Mouse (Mus musculus) kidney, postnatal 0 days (tissue): ENCODE data around the gene Glrx5. TPM values are rescaled to one million over a fixed set of nuclear protein-coding genes. Genes with fewer than 3 reads are reported as not detected.

Experiments
- ATAC-seq: fragments of 200-750 bp; cut with Nextera tagmentation; replicated peaks from 2 replicates; pipeline ENCODE4 v1.8.0; 2017; ENCODE audit warnings: low read depth, moderate number of reproducible peaks, moderate TSS enrichment, moderate library complexity; ENCODE audit not compliant: low FRiP score
- DNase-seq: peaks from one replicate; pipeline ENCODE4 v3.0.0-alpha.2; 2016; ENCODE audit warnings: low spot score
- H3K27ac ChIP-seq: fragments of 300-500 bp; sonication (generic); 2 replicates; pipeline ENCODE4 v1.5.1; 2014; ENCODE audit warnings: mild to moderate bottlenecking
- H3K27me3 ChIP-seq: fragments of 300-500 bp; sonication (generic); 2 replicates; pipeline ENCODE4 v1.6.1; 2014; ENCODE audit warnings: low read length, mixed read lengths; ENCODE audit not compliant: insufficient read depth
- H3K36me3 ChIP-seq: fragments of 300-500 bp; sonication (generic); 2 replicates; pipeline ENCODE4 v1.6.1; 2014; ENCODE audit warnings: low read length, mixed read lengths; ENCODE audit not compliant: insufficient read depth
- H3K4me1 ChIP-seq: fragments of 300-500 bp; sonication (generic); replicated peaks from 2 replicates; pipeline ENCODE4 v1.6.1; 2014; ENCODE audit warnings: antibody characterized with exemption, low read length, mixed read lengths; ENCODE audit not compliant: insufficient read depth
- H3K4me2 ChIP-seq: fragments of 300-500 bp; sonication (generic); 2 replicates; pipeline ENCODE4 v1.6.1; 2014; ENCODE audit warnings: mild to moderate bottlenecking, low read length, moderate library complexity, mixed read lengths
- H3K4me3 ChIP-seq: fragments of 300-500 bp; sonication (generic); replicated peaks from 2 replicates; pipeline ENCODE4 v1.5.1; 2014; ENCODE audit warnings: low read depth, low read length
- H3K9ac ChIP-seq: fragments of 300-500 bp; sonication (generic); 2 replicates; pipeline ENCODE4 v1.6.1; 2014; ENCODE audit warnings: low read depth, low read length
- H3K9me3 ChIP-seq: fragments of 300-500 bp; sonication (generic); replicated peaks from 2 replicates; pipeline ENCODE4 v1.6.1; 2016; ENCODE audit warnings: low read length, inconsistent platforms, mixed read lengths
- CTCF ChIP-seq: IDR thresholded peaks from 2 replicates; pipeline ENCODE4 v1.5.1; 2016; ENCODE audit warnings: antibody characterized with exemption, low read depth, mild to moderate bottlenecking, moderate library complexity
- WGBS: fragments of 180-500 bp; shearing (Covaris S2); extraction: QIAGEN DNeasy Blood & Tissue Kit; methylation state at CpG from one replicate; pipeline ENCODE4 v1.1.7; 2014; 5-methylcytosine and 5-hydroxymethylcytosine counted together
- polyA plus RNA-seq: library from polyadenylated mRNA; unstranded; fragments of >200 nt; fragmentation: Nextera tagmentation; extraction: Ambion mirVana; gene quantifications from 2 replicates; pipeline ENCODE4 v1.2.1, GENCODE M21; 2015

The Glrx5 gene
- polyA plus RNA-seq, 1 experiment from 2014 or later = 225 TPM

GRCm38 (mm10) chr12:104997641-104998293 lies 34.7 kb upstream of the Glrx5 start:
- no peaks in the 10 kb centered on the region for H3K27me3 ChIP-seq
- no peak overlapping the region for H3K4me2 ChIP-seq
- WGBS = 81% methylated on average over 10 of the region's 10 CpGs
- no peaks in the 10 kb centered on the region for H3K9me3 ChIP-seq
- H3K36me3 ChIP-seq = no peaks in the 10 kb centered on the region
- no peak overlapping the region for H3K9ac ChIP-seq
- ATAC-seq (no peak), DNase-seq (no peak)
- no peak for TF ChIP-seq CTCF
- peaks cover 15% of the 10 kb centered on the region for H3K4me1 ChIP-seq
- H3K4me3 ChIP-seq = no peak overlapping the region
- H3K27ac ChIP-seq = no peak overlapping the region

DNA sequence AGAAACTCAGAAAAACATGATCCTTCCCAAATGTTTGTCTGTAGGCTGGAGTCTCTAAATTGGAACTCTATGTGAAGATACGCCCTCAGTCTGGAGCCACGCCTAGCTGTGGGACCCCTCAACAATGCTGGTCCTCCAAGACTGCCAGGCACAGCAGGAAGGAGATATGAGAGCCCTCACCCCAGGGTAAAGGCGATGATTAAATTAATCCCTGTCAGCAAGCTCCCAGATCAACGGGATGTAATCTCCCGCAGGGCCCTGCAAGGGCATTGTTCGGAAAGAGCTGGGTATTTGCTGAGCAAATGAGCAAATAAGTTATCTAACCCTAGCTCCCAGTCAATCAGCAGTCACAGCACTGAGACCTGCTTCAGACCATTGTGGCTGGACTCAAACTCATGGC lies 33.9 kb upstream of the Glrx5 start:
- Histone ChIP-seq H3K9me3 (no peaks in the 10 kb centered on the region), H3K4me1 (peaks cover 15% of the 10 kb centered on the region), H3K4me3 (no peak overlapping the region), H3K36me3 (no peaks in the 10 kb centered on the region), H3K9ac (no peak overlapping the region), H3K27ac (no peak overlapping the region), H3K4me2 (no peak overlapping the region), H3K27me3 (no peaks in the 10 kb centered on the region)
- 87% methylated on average over 6 of the region's 6 CpGs for WGBS
- no peak for TF ChIP-seq CTCF
- no peak for ATAC-seq
- DNase-seq = no peak

DNA sequence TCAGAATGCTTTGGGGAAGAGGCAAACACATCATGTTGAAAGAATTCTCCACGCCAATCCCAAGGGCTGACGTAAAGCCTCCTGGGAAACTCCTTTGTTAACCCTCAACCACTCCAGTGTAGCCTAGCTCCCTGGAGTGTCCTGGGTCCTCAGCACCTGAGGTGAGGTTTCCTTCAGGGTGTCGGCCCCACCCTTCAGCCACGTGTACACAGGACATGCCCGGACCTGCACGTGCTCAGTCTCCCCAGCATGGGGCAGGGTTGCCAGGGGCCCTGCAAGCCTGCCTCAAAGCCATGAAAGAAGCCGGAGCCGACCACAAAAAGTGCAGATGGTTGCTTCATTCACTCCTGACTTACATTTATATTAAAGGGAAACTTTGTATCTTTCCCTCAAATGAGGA lies 33.3 kb upstream of the Glrx5 start:
- H3K27ac ChIP-seq = no peak overlapping the region
- no peak for ATAC-seq
- H3K36me3 ChIP-seq = no peaks in the 10 kb centered on the region
- H3K4me3 ChIP-seq = no peak overlapping the region
- TF ChIP-seq CTCF = no peak
- WGBS = 72% methylated on average over 8 of the region's 8 CpGs
- no peak overlapping the region for H3K9ac ChIP-seq
- DNase-seq = no peak
- H3K27me3 ChIP-seq = no peaks in the 10 kb centered on the region
- no peaks in the 10 kb centered on the region for H3K9me3 ChIP-seq
- peaks cover 15% of the 10 kb centered on the region for H3K4me1 ChIP-seq
- H3K4me2 ChIP-seq = no peak overlapping the region

DNA sequence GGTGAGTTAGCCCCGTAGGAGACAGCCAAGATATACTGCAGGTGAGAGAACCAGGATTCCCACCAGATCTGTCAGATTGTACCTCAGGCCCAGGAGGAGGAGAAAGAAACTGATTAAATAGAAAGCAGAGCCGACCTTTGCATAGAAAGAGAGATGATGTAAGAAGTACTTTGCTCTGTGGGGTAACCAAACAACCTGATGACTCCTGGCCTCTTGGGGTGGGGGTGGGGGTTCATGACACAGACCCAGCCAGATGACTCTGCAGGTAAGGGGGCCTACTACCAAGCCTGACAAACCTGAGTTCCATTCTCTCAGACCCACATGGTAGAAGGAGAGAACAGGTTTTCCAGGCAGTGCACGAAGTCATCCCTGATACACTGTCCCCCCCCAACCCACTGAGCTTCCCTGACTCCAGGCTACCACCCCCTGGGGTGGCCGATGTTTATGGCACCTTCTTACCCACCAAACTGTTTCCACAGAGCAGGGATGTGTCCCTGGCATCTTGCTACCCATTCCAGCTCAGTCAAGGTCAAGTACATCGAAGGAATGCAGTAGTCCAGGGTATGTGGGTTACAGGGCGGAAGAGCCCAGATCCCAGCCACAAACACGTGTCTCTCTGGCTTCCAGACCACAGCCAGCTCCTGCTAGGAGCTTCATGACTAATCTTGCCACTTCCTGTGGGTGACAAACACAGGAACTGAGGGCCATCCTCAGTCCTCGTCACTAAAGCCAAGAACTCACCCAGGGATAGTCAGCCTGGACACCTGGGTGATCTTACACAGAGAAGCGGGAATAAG lies 31.8 kb upstream of the Glrx5 start:
- ATAC-seq (peak; percentile 82), DNase-seq (peak; percentile 70)
- no peak for TF ChIP-seq CTCF
- Histone ChIP-seq H3K36me3 (no peaks in the 10 kb centered on the region), H3K9ac (no peak overlapping the region), H3K9me3 (no peaks in the 10 kb centered on the region), H3K4me2 (no peak overlapping the region), H3K27ac (peak overlapping the region; percentile 19; the same call in 1 of the 2 replicates), H3K4me1 (peaks cover 15% of the 10 kb centered on the region), H3K4me3 (no peak overlapping the region), H3K27me3 (no peaks in the 10 kb centered on the region)
- WGBS = 57% methylated on average over 9 of the region's 9 CpGs

- H3K36me3 ChIP-seq = no peaks in the 10 kb centered on the region
- TF ChIP-seq CTCF = no peak
- DNase-seq (no peak), ATAC-seq (no peak)
- H3K27me3 ChIP-seq = no peaks in the 10 kb centered on the region
- H3K9ac ChIP-seq = no peak overlapping the region
- H3K4me2 ChIP-seq = no peak overlapping the region
- no peak overlapping the region for H3K4me3 ChIP-seq
- peak overlapping the region; percentile 19; the same call in 1 of the 2 replicates for H3K27ac ChIP-seq
- WGBS = 73% methylated on average over 9 of the region's 9 CpGs
- no peaks in the 10 kb centered on the region for H3K9me3 ChIP-seq
- peaks cover 15% of the 10 kb centered on the region for H3K4me1 ChIP-seq
Measured at GRCm38 (mm10) chr12:105001317-105001716, 31.2 kb upstream of the Glrx5 start.

DNA sequence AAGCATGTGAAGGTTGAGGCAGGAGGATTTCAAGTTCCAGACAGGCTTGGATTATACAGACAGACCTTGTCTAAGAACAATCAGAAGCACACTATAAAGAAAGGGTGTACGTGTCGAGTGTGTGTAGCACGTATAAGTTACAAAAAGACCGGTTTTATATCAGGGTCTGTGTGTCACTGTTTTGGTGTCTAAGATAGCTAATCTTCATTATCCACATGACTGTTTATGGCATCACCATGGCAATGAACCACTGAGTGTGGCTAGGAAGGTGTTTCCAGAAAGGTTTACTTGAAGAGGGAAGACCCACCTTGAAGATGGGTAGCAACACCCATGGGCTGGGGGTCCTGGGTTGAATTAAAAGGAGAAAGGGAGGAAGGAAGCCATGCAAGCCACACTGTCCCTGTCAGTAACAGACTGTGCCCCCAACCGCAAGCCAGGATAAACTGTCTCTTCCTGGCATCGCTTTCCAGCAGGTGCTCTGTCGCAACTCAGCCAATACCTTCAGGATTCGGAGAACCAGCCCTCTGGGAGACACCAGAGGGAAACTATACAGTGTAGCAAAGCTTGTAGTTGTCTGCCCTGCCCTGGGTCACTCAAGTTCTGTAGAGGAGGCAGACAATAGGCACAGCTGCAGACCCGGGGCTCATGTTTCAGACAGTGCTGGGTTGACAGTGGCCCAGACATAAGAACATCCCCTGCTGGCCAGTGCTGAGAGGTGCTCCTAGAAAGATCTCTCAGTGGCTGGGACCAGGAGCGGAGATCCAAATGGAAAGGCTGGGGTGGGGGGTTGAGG lies 30.0 kb upstream of the Glrx5 start:
- no peak overlapping the region for H3K9ac ChIP-seq
- H3K27me3 ChIP-seq = no peaks in the 10 kb centered on the region
- H3K4me2 ChIP-seq = no peak overlapping the region
- no peaks in the 10 kb centered on the region for H3K9me3 ChIP-seq
- peak; percentile 71 for DNase-seq
- WGBS = 71% methylated on average over 10 of the region's 10 CpGs
- TF ChIP-seq CTCF = peak; percentile 49
- peaks cover 15% of the 10 kb centered on the region for H3K4me1 ChIP-seq
- peak; percentile 58 for ATAC-seq
- H3K27ac ChIP-seq = no peak overlapping the region
- no peak overlapping the region for H3K4me3 ChIP-seq
- H3K36me3 ChIP-seq = no peaks in the 10 kb centered on the region
